Mouse (Mus musculus) CH12.LX (cell line): ENCODE results near the gene Shroom1. TPM values are rescaled to one million over a fixed set of nuclear protein-coding genes. Genes with fewer than 3 reads are reported as not detected.

Experiments
- DNase-seq: peaks from one replicate; pipeline ENCODE4 v3.0.0-alpha.2; 2013; ENCODE audit errors: extremely low read depth
- H3K27ac ChIP-seq: 2 replicates; pipeline ENCODE4 v1.5.1; 2012; ENCODE audit warnings: low read depth, mild to moderate bottlenecking, control low read depth, moderate library complexity; ENCODE audit not compliant: insufficient read depth
- H3K27me3 ChIP-seq: replicated peaks from 2 replicates; pipeline ENCODE3; 2012; ENCODE audit warnings: inconsistent platforms
- H3K36me3 ChIP-seq, 2 experiments: replicated peaks in 1 of 2; 2 replicates each; pipeline versions ENCODE3 to v1.6.1; 2012; ENCODE audit warnings: inconsistent platforms in 1 of 2, low read length in 1 of 2, mild to moderate bottlenecking in 1 of 2, mixed read lengths in 1 of 2, moderate library complexity in 1 of 2; ENCODE audit not compliant: control insufficient read depth in 1 of 2, insufficient read depth in 1 of 2
- H3K4me1 ChIP-seq, 2 experiments: 2 replicates each; pipeline ENCODE4 v1.6.1; 2012; ENCODE audit warnings: inconsistent platforms in 1 of 2, moderate library complexity in 1 of 2; ENCODE audit not compliant: insufficient read depth in 2 of 2, control insufficient read depth in 1 of 2
- H3K4me2 ChIP-seq: 2 replicates; pipeline ENCODE4 v1.6.1; 2012; ENCODE audit warnings: low read depth, mild to moderate bottlenecking, control low read depth; ENCODE audit not compliant: poor library complexity, insufficient read depth, severe bottlenecking
- H3K4me3 ChIP-seq, 3 experiments: fragments of 150-350 bp in 1 of 3; sonication (generic) in 1 of 3; replicated peaks in 1 of 3; 2 replicates each; pipeline versions ENCODE3 to v1.5.1; 2011 to 2012; ENCODE audit warnings: low read depth in 2 of 3, low read length in 2 of 3, mild to moderate bottlenecking in 2 of 3, moderate library complexity in 2 of 3, control low read depth in 1 of 3, improper control_type of control experiment in 1 of 3, inconsistent platforms in 1 of 3, mixed read lengths in 1 of 3; ENCODE audit not compliant: poor library complexity in 1 of 3
- H3K79me2 ChIP-seq: replicated peaks from 2 replicates; pipeline ENCODE4 v1.6.1; 2012; ENCODE audit warnings: mild to moderate bottlenecking, moderate library complexity; ENCODE audit not compliant: control insufficient read depth, poor library complexity, insufficient read depth, severe bottlenecking; ENCODE audit errors: extremely low read depth
- H3K9ac ChIP-seq: 2 replicates; pipeline ENCODE4 v1.6.1; 2012; ENCODE audit warnings: low read depth, mild to moderate bottlenecking, control low read depth, moderate library complexity; ENCODE audit not compliant: insufficient read depth
- H3K9me3 ChIP-seq: replicated peaks from 2 replicates; pipeline ENCODE3; 2012; ENCODE audit warnings: low read length, inconsistent platforms, mixed read lengths
- BHLHE40 ChIP-seq: IDR thresholded peaks from 2 replicates; pipeline ENCODE4 v1.6.1; 2011; ENCODE audit warnings: mild to moderate bottlenecking, low read depth, low read length, improper control_type of control experiment
- CHD2 ChIP-seq: IDR thresholded peaks from 2 replicates; pipeline ENCODE4 v1.6.1; 2011; ENCODE audit warnings: low read length, improper control_type of control experiment
- CTCF ChIP-seq, 2 experiments: IDR thresholded peaks in 1 of 2; conservative IDR thresholded peaks in 1 of 2; 2 replicates each; pipeline ENCODE4 v1.5.1; 2011 to 2012; ENCODE audit warnings: low read depth in 2 of 2, low read length in 2 of 2, improper control_type of control experiment in 1 of 2, inconsistent platforms in 1 of 2, mild to moderate bottlenecking in 1 of 2, moderate library complexity in 1 of 2
- E2F4 ChIP-seq: IDR thresholded peaks from 2 replicates; pipeline ENCODE4 v1.6.1; 2011; ENCODE audit warnings: low read depth, low read length, improper control_type of control experiment; ENCODE audit not compliant: insufficient replicate concordance
- ETS1 ChIP-seq: conservative IDR thresholded peaks from 2 replicates; pipeline ENCODE4 v1.6.1; 2012; ENCODE audit warnings: low read depth, mild to moderate bottlenecking, inconsistent platforms, low read length, improper control_type of control experiment, moderate library complexity
- IRF4 ChIP-seq: IDR thresholded peaks from 2 replicates; pipeline ENCODE4 v1.6.1; 2014; ENCODE audit warnings: low read depth, mild to moderate bottlenecking, inconsistent platforms, low read length, improper control_type of control experiment
- JUN ChIP-seq: IDR thresholded peaks from 2 replicates; pipeline ENCODE4 v1.6.1; 2011; ENCODE audit warnings: low read depth, mild to moderate bottlenecking, low read length, improper control_type of control experiment, moderate library complexity; ENCODE audit not compliant: insufficient read depth
- JUND ChIP-seq: conservative IDR thresholded peaks from 2 replicates; pipeline ENCODE4 v1.6.1; 2011; ENCODE audit warnings: low read depth, low read length, improper control_type of control experiment
- KAT2A ChIP-seq: IDR thresholded peaks from 2 replicates; pipeline ENCODE4 v1.6.1; 2012; ENCODE audit warnings: low read length, improper control_type of control experiment, inconsistent platforms; ENCODE audit not compliant: insufficient replicate concordance
- MAFK ChIP-seq: IDR thresholded peaks from 2 replicates; pipeline ENCODE4 v1.6.1; 2011; ENCODE audit warnings: low read length, improper control_type of control experiment; ENCODE audit not compliant: insufficient replicate concordance
- MAX ChIP-seq: IDR thresholded peaks from 2 replicates; pipeline ENCODE4 v1.6.1; 2011; ENCODE audit warnings: low read length, improper control_type of control experiment
- MAZ ChIP-seq: IDR thresholded peaks from 2 replicates; pipeline ENCODE4 v1.6.1; 2012; ENCODE audit warnings: low read depth, mild to moderate bottlenecking, inconsistent platforms, low read length, improper control_type of control experiment, moderate library complexity
- MEF2A ChIP-seq: IDR thresholded peaks from 2 replicates; pipeline ENCODE4 v1.6.1; 2014; ENCODE audit warnings: low read depth, mild to moderate bottlenecking, inconsistent platforms, low read length, improper control_type of control experiment, borderline replicate concordance
- MXI1 ChIP-seq: IDR thresholded peaks from 2 replicates; pipeline ENCODE4 v1.6.1; 2011; ENCODE audit warnings: mild to moderate bottlenecking, low read depth, low read length, improper control_type of control experiment
- MYC ChIP-seq: IDR thresholded peaks from 2 replicates; pipeline ENCODE4 v1.6.1; 2011; ENCODE audit warnings: low read depth, mild to moderate bottlenecking, improper control_type of control experiment, low read length
- NELFE ChIP-seq: IDR thresholded peaks from 2 replicates; pipeline ENCODE4 v1.6.1; 2011; ENCODE audit warnings: low read depth, low read length, improper control_type of control experiment
- NRF1 ChIP-seq: IDR thresholded peaks from 2 replicates; pipeline ENCODE4 v1.6.1; 2014; ENCODE audit warnings: low read depth, mild to moderate bottlenecking, inconsistent platforms, low read length, improper control_type of control experiment, moderate library complexity
- PAX5 ChIP-seq: IDR thresholded peaks from 2 replicates; pipeline ENCODE4 v1.6.1; 2012; ENCODE audit warnings: low read length, inconsistent platforms, mixed read lengths
- RAD21 ChIP-seq: IDR thresholded peaks from 2 replicates; pipeline ENCODE4 v1.6.1; 2011; ENCODE audit warnings: low read depth, mild to moderate bottlenecking, low read length, improper control_type of control experiment, moderate library complexity
- RCOR1 ChIP-seq: conservative IDR thresholded peaks from 2 replicates; pipeline ENCODE4 v1.6.1; 2012; ENCODE audit warnings: low read depth, mild to moderate bottlenecking, inconsistent platforms, low read length, improper control_type of control experiment
- TBP ChIP-seq: conservative IDR thresholded peaks from 2 replicates; pipeline ENCODE4 v1.6.1; 2011; ENCODE audit warnings: low read depth, low read length, improper control_type of control experiment
- TCF12 ChIP-seq: IDR thresholded peaks from 2 replicates; pipeline ENCODE4 v1.6.1; 2014; ENCODE audit warnings: low read depth, mild to moderate bottlenecking, inconsistent platforms, low read length, improper control_type of control experiment
- UBTF ChIP-seq: IDR thresholded peaks from 2 replicates; pipeline ENCODE4 v1.6.1; 2012; ENCODE audit warnings: low read depth, mild to moderate bottlenecking, inconsistent platforms, low read length, improper control_type of control experiment, moderate library complexity
- USF1 ChIP-seq: IDR thresholded peaks from 2 replicates; pipeline ENCODE4 v1.6.1; 2014; ENCODE audit warnings: low read depth, mild to moderate bottlenecking, inconsistent platforms, low read length, improper control_type of control experiment
- USF2 ChIP-seq: conservative IDR thresholded peaks from 2 replicates; pipeline ENCODE4 v1.6.1; 2011; ENCODE audit warnings: low read depth, low read length, improper control_type of control experiment
- ZC3H11A ChIP-seq: IDR thresholded peaks from 2 replicates; pipeline ENCODE4 v1.6.1; 2012; ENCODE audit warnings: low read depth, mild to moderate bottlenecking, inconsistent platforms, low read length, improper control_type of control experiment
- ZKSCAN1 ChIP-seq: IDR thresholded peaks from 2 replicates; pipeline ENCODE4 v1.6.1; 2012; ENCODE audit warnings: low read depth, inconsistent platforms, low read length, improper control_type of control experiment, borderline replicate concordance
- ZNF384 ChIP-seq: IDR thresholded peaks from 2 replicates; pipeline ENCODE4 v1.6.1; 2012; ENCODE audit warnings: low read depth, low read length, improper control_type of control experiment, inconsistent platforms
- dilution Hi-C: fragments of 300-500 bp; cut with MboI; formaldehyde crosslinking; loops from 2 replicates; pipeline ENCODE4 v1.14.3; 2020; ENCODE audit warnings: low sequenced_read_pairs; ENCODE audit not compliant: extremely low pct_unique_long_range_greater_than_20kb, extremely low pct_ligation_motif_present
- in situ Hi-C: fragments of 300-500 bp; cut with MboI; formaldehyde crosslinking; loops from 3 replicates; pipeline ENCODE4 v1.14.3; 2019; ENCODE audit warnings: low sequenced_read_pairs, low pct_ligation_motif_present, low pct_unique_long_range_greater_than_20kb, mixed read lengths
- polyA plus RNA-seq: library from polyadenylated mRNA; unstranded; fragments of >175 nt; gene quantifications from 2 replicates; pipeline ENCODE4 v1.2.1, GENCODE M21; 2012; ENCODE audit warnings: low read depth; ENCODE audit not compliant: insufficient read length
- total RNA-seq, 2 experiments: library from RNA; depleted of rRNA; stranded (reverse); fragments of 300-350 nt in 1 of 2; fragments of >200 nt in 1 of 2; gene quantifications; 2 replicates each; pipeline ENCODE4 v1.2.3; 2012 to 2014

Shroom1 gene
- total and polyA plus RNA-seq, 3 experiments, result not detected

- H3K36me3 ChIP-seq, result no peaks in the 10 kb centered on the region
- no peaks in the 10 kb centered on the region for H3K79me2 ChIP-seq
- dilution Hi-C loops, result no loop called here
- no peak overlapping the region for H3K27ac ChIP-seq
- TF ChIP-seq MAFK (no peak), IRF4 (no peak), TCF12 (no peak), NRF1 (no peak), ZNF384 (no peak), E2F4 (no peak), JUND (no peak), PAX5 (no peak), RCOR1 (no peak), USF2 (no peak), BHLHE40 (no peak), ZKSCAN1 (no peak), UBTF (no peak), RAD21 (no peak), MEF2A (no peak), CTCF (conservative IDR thresholded peaks at IDR 0.05 in 1 of 2, IDR thresholded peaks at IDR 0.05 in 1 of 2; ENCODE audit: low read depth in 2 of 2, low read length in 2 of 2) (no peak), MAX (no peak), JUN (no peak), CHD2 (no peak), MYC (no peak)
- TF ChIP-seq, all 38 proteins: peak for 0
- Histone ChIP-seq H3K4me3 (no peak overlapping the region), H3K4me2 (no peak overlapping the region), H3K9me3 (no peaks in the 10 kb centered on the region), H3K9ac (no peak overlapping the region), H3K4me1 (0 out of 4 replicates have a peak, but pooled peaks cover 0 to 2% of the 10 kb centered on the region in 2 experiments), H3K27me3 (peaks cover 1% of the 10 kb centered on the region)
- in situ Hi-C loops, result no loop called here
- DNase-seq, result no peak
These were observed 6.8 kb upstream of the Shroom1 start for GRCm38 (mm10) chr11:53450070-53450705.

- no peaks in the 10 kb centered on the region for H3K36me3 ChIP-seq
- DNase-seq, result no peak
- H3K27me3 ChIP-seq, result peaks cover 1% of the 10 kb centered on the region
- H3K79me2 ChIP-seq, result no peaks in the 10 kb centered on the region
- H3K4me1 ChIP-seq, result 0 out of 4 replicates have a peak, but pooled peaks cover 0 to 2% of the 10 kb centered on the region in 2 experiments
- dilution Hi-C loops (no loop called here), in situ Hi-C loops (no loop called here)
- no peaks in the 10 kb centered on the region for H3K9me3 ChIP-seq
- TF ChIP-seq IRF4 (no peak), USF1 (no peak), MXI1 (no peak), ETS1 (no peak), RAD21 (no peak), KAT2A (no peak), E2F4 (no peak), MEF2A (no peak), MAZ (no peak), TBP (no peak), TCF12 (no peak), NELFE (no peak), UBTF (no peak), ZC3H11A (no peak), MAFK (no peak), RCOR1 (no peak)
- no peak overlapping the region for H3K4me2 ChIP-seq
- no peak overlapping the region for H3K27ac ChIP-seq
- H3K9ac ChIP-seq, result no peak overlapping the region
- no peak overlapping the region for H3K4me3 ChIP-seq
These were observed 5.6 kb upstream of the Shroom1 start for GRCm38 (mm10) chr11:53451361-53451760.
